Mouse (Mus musculus) cerebellum, adult 2 months (tissue): ENCODE results near the gene Bmp2k.

Source experiments
- CTCF ChIP-seq: fragments of 200-500 bp; IDR thresholded peaks from 2 replicates; pipeline ENCODE4 v1.5.1; 2011; ENCODE audit warnings: low read depth, mild to moderate bottlenecking, control low read depth, low read length, moderate library complexity, borderline replicate concordance; ENCODE audit not compliant: insufficient read depth
- POLR2A ChIP-seq: fragments of 200-500 bp; IDR thresholded peaks from 2 replicates; pipeline ENCODE4 v1.6.1; 2011; ENCODE audit warnings: low read length, control low read depth, borderline replicate concordance; ENCODE audit not compliant: insufficient read depth

DNA sequence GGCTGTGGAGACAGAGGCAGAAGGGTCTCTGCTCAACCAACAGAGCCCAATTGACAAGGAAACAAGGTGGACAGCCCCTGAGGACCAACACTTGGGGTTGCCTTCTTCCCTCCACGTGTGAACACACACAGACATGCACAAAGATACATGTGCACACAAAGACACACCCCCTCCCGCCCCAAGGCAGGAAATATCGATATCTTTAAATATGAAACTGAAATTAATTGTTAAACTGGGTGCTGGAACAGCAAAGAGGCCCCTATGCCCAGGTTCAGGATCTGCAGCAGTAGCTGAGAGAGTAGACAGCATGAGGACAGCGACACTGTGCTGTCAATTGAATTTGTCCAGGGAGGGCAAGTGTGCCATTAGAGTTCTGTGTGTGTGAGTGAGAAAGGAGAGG, 68.3 kb downstream of the Bmp2k start:
- TF ChIP-seq CTCF = no peak
- no peak for TF ChIP-seq POLR2A
